In genomic region chr2:102121440-102122145, GRCm38 (mm10) we compare ENCODE assay signal across 10 mouse cellular contexts.
DNase-seq lines count a peak whose midpoint lies in the region; ATAC-seq and TF ChIP-seq lines count a peak whose summit lies in the region.
"Had no signal": no experiment of that assay in that cellular context is flagged by ENCODE, and none has a peak within 500 bp of the region (broad histone marks: within the 10 kb centered on the region; RNA-seq: fewer than 3 reads in every experiment).

No protein-coding gene starts in this region.

- peak overlapping the region; percentile 8; the same call in 1 of the 2 replicates for H3K4me2 ChIP-seq in forebrain, embryonic 13.5 days
- peak overlapping the region; percentile 1; the same call in 1 of the 2 replicates for H3K4me2 ChIP-seq in neural tube, embryonic 12.5 days (replicated peaks)

- H3K36me3 ChIP-seq in heart, embryonic 10.5 days, result no peaks in the 10 kb centered on the region
- H3K36me3 ChIP-seq in forebrain, embryonic 13.5 days (ENCODE audit: poor library complexity, severe bottlenecking), result no peaks in the 10 kb centered on the region
- H3K36me3 ChIP-seq in neural tube, embryonic 12.5 days, result no peaks in the 10 kb centered on the region

- WGBS in heart, embryonic 10.5 days, result 23% methylated on average over 4 of the region's 4 CpGs
- 45% methylated on average over 4 of the region's 4 CpGs for WGBS in forebrain, embryonic 13.5 days
- 41% methylated on average over 4 of the region's 4 CpGs for WGBS in neural tube, embryonic 12.5 days

- H3K4me3 ChIP-seq in heart, embryonic 10.5 days, result no peak overlapping the region
- H3K4me3 ChIP-seq in forebrain, embryonic 13.5 days, result no peak overlapping the region
- H3K4me3 ChIP-seq in neural tube, embryonic 12.5 days, result no peak overlapping the region

- no peaks in the 10 kb centered on the region for H3K27me3 ChIP-seq in heart, embryonic 10.5 days (ENCODE audit: insufficient read depth, poor library complexity, severe bottlenecking)
- no peaks in the 10 kb centered on the region for H3K27me3 ChIP-seq in forebrain, embryonic 13.5 days
- no peaks in the 10 kb centered on the region for H3K27me3 ChIP-seq in neural tube, embryonic 12.5 days (replicated peaks)

- DNase-seq in heart, embryonic 10.5 days (ENCODE audit: low spot score), result no peak
- no peak for DNase-seq in heart, postnatal 4 days
- DNase-seq in brain, embryonic 14.5 days (ENCODE audit: low read depth), result peak; percentile 74
- DNase-seq in thymus, postnatal 36 days, result no peak
- DNase-seq in left cerebral cortex, postnatal 10 days (ENCODE audit: extremely low spot score in 1 of 2, low spot score in 2 of 2), result no peak
- DNase-seq in yolk sac, embryonic 10.5 days (ENCODE audit: low spot score), result no peak
- DNase-seq: kidney, adult 9 months had no signal

- peak; percentile 50 for ATAC-seq in forebrain, embryonic 13.5 days
- ATAC-seq in neural tube, embryonic 12.5 days (ENCODE audit: low FRiP score, low read depth), result peak; percentile 39; the same call in 1 of the 2 replicates

- no peak for TF ChIP-seq CTCF in brain, embryonic 14.5 days (IDR thresholded peaks at IDR 0.05; ENCODE audit: borderline replicate concordance, extremely low read depth, insufficient read depth, insufficient read length)

- intact Hi-C loops in left cerebral cortex, postnatal 10 days (cut with DNase I), result no loop called here

- H3K9me3 ChIP-seq in heart, embryonic 10.5 days, result no peaks in the 10 kb centered on the region
- no peaks in the 10 kb centered on the region for H3K9me3 ChIP-seq in forebrain, embryonic 13.5 days (replicated peaks)
- H3K9me3 ChIP-seq in neural tube, embryonic 12.5 days, result no peaks in the 10 kb centered on the region

- H3K9ac ChIP-seq in forebrain, embryonic 13.5 days, result no peak overlapping the region
- H3K9ac ChIP-seq in neural tube, embryonic 12.5 days, result no peak overlapping the region
- H3K9ac ChIP-seq: liver, embryonic 14.5 days had no signal

- no peak for TF ChIP-seq POLR2A in brain, embryonic 14.5 days (IDR thresholded peaks at IDR 0.05; ENCODE audit: borderline replicate concordance, extremely low read depth, insufficient read depth, insufficient read length, poor library complexity, severe bottlenecking)

- H3K4me1 ChIP-seq in heart, embryonic 10.5 days, result peaks cover 77% of the 10 kb centered on the region
- H3K4me1 ChIP-seq in forebrain, embryonic 13.5 days, result peaks cover 60% of the 10 kb centered on the region
- H3K4me1 ChIP-seq in neural tube, embryonic 12.5 days, result peaks cover 48% of the 10 kb centered on the region

- peak overlapping the region; percentile 37 for H3K27ac ChIP-seq in heart, embryonic 10.5 days
- peak overlapping the region; percentile 53 for H3K27ac ChIP-seq in forebrain, embryonic 13.5 days
- H3K27ac ChIP-seq in neural tube, embryonic 12.5 days, result peak overlapping the region; percentile 26; the same call in 1 of the 2 replicates
- H3K27ac ChIP-seq: liver, embryonic 14.5 days had no signal
